Mouse (Mus musculus) yolk sac, embryonic 10.5 days (tissue): Measurements from ENCODE around the gene Nans.

Experiments
- DNase-seq: peaks from one replicate; pipeline ENCODE4 v3.0.0-alpha.2; 2017; ENCODE audit warnings: low spot score

The Nans gene

DNA sequence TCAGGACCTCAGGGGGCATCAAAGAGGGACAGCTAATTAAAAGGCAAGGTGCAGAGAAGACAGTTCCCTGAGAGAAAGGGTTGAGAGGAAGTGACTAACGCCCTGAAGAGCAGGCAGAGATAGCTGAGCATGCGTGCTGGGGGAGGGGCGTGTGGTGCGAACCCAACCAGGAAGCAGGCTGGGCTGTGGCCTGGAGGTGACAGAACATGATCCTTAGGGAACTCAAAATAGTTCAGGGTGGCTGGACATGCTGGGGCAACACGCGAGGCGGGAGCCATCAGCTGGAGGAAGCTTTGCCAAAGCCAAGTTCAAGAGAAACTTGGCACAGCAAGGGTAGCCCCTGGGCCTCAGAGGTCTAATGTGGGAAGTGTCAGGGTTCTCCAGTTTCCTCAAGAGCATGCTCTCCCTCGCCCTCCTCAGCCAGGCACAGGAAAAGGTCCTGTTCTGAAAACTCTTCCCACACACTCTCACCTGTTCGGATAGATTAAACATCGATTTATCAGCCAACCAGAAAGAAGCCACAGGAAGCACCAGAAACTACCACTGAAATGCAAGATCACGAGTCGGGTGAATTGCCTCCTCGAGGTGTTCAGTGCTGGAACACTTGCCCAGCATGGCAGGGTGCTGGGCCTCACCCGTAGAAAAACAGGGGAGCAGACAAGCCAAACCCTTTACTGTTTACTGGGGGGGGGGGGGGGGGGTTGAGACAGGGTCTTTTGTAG lies 3.2 kb upstream of the Nans start:
- DNase-seq = peak; percentile 60

DNA sequence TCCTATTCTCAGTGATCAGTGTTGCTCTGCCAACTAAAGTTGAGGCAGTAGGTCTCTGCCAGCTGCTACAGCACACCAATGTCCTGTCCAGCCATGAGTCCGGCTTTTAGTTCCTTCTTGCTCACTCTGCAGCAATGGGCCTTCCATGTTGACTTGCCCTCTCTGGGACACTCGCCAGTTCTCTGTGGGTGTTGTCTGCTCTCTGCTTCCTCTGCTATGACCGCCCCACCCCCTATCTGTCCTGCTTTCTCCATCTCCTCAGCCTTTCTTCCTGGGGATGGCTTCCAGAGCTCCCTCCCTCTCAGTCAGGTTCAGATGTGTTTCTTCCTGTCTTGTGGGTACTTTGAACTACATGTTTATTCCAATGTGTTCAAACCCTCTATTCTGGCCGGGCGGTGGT lies 1.7 kb upstream of the Nans start:
- DNase-seq = no peak

DNA sequence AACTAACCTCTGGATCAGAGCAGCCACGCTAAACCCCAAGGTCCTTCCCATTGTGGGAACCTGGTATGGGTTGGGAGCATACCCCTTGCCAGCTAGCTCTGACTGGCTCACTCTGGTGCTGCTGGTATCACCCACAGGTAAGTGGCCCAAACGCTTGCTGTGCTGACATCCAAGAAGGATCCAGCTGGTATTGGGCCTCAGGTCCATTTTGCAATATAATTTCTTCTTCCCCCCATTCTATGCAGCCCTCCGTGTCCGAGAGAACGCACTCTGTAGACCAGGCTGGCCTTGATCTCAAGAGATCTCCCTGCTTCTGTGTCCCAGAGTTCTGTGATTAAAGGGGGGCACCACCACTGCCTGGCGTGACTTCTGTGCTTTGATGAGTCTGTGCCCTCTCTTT lies 4.0 kb downstream of the Nans start:
- DNase-seq = no peak

DNA sequence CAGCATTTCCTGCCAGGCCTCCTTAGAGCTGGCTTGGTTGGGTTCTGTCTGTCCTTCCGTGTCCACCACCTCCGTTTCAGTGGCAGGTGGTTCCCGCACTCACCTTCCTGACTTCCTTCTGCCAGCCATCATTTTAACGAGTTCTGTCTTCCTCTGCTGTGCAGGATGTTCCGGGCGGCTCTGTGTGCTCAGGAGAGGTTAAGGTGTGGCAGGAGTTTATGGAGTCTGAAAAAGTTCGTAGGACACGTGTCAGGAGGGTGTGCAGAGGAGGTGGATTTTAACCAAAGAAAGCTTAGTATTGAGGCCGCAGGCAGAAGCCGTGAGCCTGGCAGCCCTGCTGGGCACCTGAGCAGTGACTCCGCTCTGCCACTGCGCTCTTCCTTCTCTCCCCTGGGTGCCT lies 6.5 kb downstream of the Nans start:
- no peak for DNase-seq

DNA sequence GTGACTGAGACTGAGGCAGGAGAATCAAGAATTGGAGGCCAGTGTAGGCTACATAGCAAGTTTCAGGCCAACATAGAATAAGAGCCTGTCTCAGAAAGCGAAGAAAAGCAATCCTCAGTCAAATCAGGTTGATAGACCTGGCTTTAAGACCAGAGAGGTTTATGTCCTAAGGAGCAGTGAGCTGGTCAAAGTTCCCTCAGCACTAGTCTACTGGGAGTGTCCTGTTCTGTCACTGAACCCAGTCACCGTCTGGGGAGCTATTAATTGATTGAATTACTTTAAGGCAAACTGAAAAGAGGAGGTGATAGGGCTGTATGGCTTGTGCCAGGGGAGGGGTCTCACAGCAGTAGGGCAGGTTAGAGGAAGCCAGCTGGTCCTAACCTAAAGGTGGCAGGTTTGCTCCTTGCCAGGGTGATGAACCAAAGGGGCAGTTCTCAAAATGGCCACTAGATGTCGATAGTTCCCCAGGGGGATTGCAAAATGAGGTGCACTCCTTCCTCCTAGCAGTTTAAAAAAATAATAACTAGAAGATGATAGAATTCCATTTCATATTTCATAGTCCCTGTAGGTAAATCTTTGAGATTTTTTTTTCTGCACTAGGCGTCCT lies 8.3 kb downstream of the Nans start:
- peak; percentile 45 for DNase-seq

DNA sequence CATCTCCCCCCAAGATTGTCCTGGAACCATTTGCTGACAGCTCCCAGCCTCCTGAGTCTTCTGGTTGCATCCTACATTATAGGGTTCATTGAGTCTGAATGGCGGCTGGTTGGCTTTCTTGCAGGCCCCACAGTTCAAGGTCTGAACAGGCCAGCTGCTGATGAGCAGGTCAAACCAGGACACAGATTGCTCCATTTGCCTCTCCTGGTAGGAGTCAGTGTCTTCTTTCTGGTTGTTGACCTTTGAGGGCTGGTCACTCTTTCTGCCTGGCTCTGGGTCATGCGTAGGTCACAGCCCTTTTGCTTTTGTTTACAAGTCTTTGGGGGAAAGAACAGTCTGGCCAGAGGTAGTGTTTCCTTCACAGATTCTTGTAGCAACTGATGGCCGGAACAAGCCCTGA lies 9.5 kb downstream of the Nans start:
- DNase-seq = peak; percentile 83

DNA sequence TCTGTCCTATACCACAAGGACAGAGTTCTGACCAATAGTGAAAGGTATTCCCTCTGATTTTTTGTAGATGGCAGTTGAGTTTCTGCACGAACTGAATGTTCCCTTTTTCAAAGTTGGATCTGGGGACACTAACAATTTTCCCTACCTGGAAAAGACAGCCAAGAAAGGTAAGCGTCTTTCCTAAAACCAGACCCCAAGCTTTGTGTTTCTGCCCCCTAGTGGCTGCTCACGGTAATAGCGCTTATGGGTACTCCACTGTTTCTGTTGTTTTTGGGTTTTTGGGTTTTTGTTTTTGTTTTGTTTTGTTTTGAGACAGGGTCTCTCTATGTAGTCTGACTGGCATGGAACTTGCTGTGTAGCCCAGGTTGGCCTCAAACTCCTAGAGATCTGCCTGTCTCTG lies 9.9 kb downstream of the Nans start:
- DNase-seq = no peak

DNA sequence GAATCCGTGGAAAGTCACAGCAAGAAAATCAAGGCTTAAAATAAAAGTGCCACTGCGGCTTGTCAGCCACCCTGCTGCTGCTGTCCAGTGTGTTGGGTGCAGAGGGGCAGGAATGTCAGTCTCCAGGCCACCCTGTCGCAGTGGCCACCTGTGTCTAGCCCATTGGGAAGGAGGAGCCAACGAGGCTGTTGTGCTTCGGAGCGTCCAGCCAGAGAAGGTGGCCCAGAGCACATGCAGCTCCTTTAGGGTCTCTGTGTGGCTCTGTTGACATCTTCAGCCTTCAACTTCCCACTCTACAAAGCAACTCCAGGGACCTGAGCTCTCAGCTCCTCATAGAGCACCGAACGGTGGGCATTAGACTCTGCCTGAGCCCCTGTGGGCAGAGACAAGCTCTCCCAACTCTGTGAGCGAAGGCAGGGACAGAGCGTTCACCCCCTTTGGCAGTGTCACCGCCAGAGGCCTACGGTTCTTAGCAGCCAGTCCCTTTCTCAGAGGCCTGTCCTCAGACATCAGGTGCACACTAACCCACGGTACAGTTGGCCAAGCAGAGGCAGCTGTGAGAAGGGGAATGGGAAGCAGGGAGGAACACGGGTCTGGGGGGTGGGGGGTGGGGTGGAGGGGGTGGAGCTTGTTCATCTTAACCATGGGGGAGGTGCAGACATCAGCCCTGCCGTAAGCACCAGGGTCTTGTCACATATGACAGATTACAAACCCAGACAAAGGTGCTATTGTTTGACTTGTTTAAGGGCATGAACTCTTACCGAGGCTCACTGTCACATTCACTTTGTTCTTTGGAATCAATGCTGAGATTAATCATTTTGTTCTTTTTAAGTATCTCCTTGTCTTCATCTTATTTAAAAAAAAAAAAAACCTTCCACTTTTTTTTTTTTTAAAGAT lies 13.8 kb downstream of the Nans start:
- no peak for DNase-seq

DNA sequence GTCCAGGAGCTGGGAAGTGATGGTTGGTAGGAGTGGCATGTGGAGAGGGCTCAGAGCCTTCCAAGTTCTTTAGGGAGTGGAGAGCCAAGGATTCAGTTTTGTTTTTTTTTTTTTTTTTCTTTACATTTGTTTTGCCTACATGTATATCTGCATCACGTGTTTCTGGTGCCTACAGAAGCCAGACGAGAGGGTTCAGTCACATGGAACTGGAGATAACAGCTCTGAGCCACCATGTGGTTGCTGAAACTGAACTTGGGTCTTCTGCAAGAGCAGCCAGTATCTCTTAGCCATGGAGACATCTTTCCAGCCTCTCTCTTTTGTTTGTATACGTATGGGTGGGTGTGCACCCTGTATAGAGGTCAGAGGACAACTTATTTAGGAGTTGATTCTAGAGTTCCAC lies 14.8 kb downstream of the Nans start:
- DNase-seq = no peak

DNA sequence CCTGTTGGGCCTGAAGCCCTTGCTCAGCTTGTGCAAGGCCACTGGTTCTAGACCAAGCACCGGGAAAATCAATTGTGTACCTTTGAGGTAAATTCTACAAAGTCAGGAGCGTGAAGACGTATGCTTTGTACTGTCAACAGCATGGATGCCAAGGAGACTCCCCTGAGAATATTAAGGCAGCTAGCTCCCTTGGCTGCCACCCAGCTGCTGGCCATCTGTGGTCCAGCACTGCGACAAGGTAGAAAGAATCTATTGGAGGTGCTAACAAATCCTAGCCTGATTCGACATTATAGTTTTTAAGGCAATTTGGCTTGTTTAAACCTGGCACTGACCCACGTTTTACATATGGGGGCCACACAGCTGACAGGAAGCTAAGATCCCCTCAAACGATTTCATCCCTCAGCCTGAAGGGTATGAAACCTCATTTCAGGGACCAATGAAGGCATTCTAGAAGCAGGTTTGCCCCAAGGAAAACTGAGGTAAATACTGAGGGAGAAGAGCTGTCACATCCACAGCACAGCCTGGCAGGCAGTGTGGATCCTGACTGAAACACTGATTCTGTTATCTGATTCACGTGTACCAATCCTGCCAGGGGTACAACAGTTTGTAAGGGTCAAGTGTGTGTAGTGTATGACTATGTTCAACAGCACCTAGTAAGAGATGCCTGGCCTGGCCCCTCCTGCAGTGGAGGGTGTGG lies 16.5 kb downstream of the Nans start:
- DNase-seq = no peak

DNA sequence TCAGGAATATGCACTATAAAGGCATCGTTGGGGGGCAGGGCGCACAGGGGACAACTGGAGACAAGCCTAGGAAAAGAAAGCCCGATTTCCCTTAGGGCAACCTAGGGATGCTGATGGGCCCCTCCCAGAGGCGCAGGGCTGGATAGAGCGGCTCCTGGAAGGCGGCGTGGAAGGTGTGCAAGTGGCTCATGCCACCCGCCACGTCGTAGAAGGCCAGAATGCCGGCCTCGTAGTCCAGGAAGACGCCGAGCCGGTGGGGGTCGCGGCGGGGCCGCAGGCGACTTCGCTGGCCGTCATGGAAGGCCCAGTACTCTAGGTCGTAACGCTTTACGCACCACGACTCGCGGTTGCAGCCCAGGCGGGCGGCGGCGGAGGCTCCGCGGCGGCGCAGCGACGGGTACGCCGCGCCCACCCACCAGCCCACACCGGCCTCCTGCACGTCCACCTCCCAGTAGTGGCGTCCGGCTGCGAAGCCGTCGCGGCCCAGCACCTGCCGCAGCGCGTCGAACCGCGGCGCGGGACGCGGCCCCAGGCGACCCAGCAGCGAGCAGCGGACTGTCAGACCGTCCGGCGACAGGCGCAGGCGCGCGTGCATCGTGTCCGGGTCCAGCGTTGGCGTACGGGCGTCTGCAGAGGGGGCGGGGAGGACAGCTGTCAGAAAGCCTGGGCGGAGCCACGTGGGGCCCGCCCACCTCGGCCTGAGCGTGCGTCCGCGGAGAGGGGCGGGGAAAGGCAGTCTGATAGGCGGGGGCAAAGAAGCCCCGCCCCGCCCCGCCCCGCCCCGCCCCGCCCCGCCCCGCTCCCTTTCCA lies 18.0 kb downstream of the Nans start:
- DNase-seq = peak; percentile 96

DNA sequence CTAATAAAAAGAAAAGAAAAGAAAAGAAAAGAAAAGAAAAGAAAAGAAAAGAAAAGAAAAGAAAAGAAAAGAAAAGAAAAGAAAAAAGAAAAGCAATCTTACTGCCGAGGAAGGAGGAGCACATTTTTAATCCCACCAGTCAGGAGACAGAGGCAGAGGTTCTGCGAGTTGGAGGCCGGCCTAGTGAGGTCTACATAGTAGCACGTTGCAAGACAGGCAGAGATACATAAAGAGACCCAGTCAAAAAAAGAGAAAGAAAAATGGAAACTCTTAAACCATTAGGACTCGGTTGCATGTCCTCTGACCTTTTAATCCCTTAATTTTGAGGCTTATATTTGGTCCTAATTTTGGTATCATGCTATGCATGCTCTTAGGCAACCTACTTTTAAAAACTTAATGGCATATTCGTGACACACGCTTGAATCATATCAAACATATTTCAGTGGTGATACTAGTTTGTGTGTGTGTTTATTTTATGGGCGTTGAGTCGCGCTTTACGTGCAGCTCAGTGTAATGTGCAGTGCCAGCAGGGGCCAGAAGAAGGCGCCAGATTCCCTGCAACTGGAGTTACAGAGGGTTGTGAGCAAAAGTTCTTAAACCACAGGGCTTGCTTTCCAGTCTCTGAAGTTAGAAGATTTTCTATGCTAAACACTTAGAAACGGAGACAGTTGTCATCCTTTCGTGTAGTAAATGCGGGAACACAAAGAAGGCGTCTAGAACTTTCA lies 18.9 kb downstream of the Nans start:
- peak; percentile 64 for DNase-seq

DNA sequence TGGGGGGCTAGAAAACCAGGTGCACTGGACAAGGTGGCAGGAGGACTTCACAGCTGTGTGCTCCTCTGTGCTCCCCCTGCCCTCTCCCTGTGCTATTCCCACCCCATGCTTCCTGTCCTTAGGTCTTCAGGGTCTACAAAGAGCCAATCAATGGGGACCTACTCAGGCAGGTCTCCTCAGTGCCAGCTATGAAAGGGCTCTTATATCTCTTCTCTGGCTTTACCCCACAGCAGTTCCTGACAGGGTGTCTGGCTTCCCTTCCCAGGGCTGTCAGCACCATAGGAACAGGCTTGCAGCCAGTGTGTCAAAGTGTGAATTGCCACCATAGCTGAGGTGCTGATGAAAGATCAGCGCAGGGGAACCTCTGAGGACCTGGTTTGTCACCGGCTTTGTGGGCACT lies 31.4 kb downstream of the Nans start:
- DNase-seq = no peak

DNA sequence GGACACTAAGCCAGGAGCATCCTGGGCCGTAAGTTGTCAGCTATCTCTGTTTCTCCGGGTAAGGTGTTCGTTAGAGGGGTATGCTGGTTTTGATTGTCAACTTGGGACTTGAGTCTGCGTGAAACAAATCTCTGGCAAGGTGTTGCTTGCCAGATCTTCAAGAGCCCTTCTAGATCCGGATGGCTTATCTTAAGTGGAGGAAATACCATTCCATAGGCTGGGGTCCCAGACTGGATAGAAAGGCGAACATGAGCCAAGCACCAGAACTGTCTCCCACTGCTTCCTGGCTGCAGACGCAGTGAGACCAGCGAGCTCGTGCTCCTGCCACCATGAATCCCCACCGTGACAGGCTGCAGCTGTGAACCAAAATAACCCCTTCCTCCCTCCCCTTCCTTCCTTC lies 32.4 kb downstream of the Nans start:
- DNase-seq = no peak

DNA sequence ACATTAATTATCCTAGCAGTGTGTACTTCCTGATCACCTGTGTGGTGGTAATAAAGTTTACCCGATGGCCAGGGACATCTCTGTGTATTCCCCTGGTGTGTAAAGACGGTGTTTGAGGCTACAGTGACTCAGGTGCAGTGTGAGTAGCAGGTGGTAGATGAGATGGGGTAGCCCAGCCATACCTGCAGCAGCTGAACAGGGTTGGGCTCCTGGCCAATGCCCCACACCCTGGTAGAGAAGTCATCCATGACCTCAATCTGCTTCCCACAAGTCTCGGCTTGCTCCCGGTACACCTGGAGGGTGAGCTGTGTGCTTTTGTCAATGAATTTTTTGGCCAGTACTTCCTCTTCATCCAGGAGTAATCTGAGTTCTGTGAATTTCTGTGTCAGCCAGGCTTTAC lies 34.3 kb downstream of the Nans start:
- DNase-seq = no peak

DNA sequence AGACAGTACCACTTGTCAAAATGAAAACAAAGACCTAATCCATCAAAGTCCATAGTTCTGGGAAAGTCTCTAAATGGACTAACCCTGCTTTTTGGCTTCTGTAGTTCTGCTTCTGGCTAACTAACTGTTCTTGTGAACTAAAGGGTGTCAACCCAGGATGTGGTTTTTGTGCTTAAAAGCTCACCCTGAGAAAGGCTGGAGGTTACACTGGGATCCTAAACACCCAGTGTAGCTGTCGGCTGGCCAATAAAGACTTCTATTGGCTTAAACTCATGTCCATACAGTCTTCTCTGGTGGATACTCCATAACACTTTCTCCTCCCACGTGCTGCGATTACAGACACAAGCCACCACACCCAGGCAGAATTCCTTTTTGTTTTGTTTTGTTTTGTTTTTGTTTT lies 37.2 kb downstream of the Nans start:
- no peak for DNase-seq

DNA sequence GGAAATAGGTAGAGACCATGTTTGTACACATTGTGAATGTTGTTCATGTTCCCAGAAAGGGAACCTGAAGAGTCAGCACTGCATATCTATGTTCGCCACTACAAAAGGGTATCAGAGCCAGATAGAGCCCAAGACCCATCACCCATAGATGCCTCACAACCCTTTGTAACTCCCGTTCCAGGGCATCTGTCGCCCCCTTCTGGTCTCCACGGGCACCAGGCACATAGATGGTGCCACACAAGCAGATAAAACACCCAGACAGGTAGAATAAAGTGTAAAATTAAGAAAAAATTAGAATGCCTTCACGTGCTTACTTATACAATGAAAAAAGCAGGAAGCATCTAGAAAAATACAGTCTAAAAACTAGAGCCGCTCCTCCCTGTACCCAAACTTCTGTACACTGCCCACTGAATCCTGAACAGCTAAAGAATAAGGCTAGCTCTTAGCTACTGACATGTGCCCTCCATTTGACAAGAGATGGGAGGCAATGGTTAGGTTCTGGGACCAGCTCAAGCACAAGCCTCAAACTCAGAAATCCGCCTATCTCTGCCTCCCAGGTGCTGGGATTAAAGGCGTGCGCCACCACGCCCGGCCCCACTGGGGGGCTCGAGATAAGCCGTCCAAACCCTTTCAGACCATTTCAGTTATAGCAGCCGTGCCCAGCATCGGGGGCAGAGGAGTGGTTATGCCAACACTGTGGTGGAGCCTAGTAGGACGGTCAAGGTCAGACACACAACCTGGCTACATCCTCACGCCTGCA lies 37.9 kb downstream of the Nans start:
- DNase-seq = no peak

DNA sequence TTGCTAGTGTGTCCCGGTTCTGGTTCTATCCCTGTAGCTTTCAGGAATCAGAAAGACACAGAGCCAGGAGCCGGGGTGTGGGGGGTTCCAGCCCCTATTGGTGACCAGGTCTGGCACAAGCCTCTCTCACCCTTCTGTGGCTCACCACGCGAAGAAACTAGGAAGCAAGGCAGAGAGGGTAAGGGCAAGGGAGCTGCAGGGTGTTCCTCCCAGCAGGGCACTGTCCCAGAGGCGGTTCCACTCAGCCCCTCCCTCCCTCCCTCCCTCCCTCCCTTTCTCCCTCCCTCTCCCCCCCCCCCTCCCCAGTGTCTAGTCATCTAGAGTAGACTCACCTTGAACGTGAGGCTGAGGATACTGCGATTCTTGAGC lies 38.5 kb downstream of the Nans start:
- peak; percentile 23 for DNase-seq

DNA sequence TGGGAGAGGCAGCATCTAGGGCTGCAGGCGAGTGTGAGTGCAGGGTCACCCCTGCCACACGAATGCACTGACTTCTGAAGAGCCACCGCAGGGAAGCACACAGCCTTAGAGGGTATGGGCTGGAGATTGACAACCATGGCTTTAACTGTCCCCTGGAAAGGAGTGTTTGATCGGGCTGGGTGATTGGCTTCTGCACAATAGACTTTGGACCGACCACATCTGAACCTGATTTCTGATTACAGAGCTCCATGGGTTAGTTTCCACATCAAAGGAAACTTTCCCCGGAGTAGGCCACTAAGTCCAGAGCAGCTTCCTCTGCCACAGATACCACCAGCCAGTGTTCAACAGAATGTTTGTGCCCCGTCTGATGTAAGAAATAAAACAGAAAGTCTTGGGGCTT lies 40.7 kb downstream of the Nans start:
- DNase-seq = peak; percentile 25

DNA sequence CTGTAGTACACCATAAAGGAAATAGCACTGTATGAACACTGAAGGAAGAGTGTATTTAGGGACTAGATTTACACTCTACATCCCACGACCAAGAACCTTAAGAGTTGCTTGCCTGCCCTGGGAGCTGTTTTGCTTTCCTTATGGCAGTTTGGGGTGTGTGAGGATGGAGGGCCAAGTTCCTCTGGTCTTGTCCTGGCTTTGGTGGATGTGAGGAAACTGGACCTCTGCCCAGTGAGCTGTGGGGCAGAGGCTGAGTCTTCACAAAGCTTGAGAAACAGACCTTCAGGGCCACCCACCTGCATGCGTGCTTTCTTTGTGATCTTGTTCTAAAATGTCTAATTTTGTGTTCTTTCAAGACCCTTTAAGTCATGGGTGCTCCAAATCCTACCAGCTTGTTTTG lies 43.5 kb downstream of the Nans start:
- no peak for DNase-seq
